Mouse (Mus musculus) urinary bladder, adult 2 months (tissue): ENCODE measurements around the gene Hectd1. TPM values are rescaled to one million over a fixed set of nuclear protein-coding genes. Genes with fewer than 3 reads are reported as not detected.

Experiments
- DNase-seq: peaks from one replicate; pipeline ENCODE4 v3.0.0; 2022; ENCODE audit warnings: low spot score
- polyA plus RNA-seq: library from polyadenylated mRNA; depleted of rRNA; stranded (reverse); fragments of >200 nt; gene quantifications from 2 replicates; pipeline ENCODE4 v1.2.3, GENCODE M21; 2012; rRNA removed

Gene Hectd1
- polyA plus RNA-seq, 1 experiment, result 42.6 TPM

- DNase-seq, result no peak
Measured at GRCm38 (mm10) chr12:51703859-51704258, 125.5 kb downstream of the Hectd1 start.

- DNase-seq, result no peak
Measured at GRCm38 (mm10) chr12:51701723-51702122, 127.6 kb downstream of the Hectd1 start.

DNA sequence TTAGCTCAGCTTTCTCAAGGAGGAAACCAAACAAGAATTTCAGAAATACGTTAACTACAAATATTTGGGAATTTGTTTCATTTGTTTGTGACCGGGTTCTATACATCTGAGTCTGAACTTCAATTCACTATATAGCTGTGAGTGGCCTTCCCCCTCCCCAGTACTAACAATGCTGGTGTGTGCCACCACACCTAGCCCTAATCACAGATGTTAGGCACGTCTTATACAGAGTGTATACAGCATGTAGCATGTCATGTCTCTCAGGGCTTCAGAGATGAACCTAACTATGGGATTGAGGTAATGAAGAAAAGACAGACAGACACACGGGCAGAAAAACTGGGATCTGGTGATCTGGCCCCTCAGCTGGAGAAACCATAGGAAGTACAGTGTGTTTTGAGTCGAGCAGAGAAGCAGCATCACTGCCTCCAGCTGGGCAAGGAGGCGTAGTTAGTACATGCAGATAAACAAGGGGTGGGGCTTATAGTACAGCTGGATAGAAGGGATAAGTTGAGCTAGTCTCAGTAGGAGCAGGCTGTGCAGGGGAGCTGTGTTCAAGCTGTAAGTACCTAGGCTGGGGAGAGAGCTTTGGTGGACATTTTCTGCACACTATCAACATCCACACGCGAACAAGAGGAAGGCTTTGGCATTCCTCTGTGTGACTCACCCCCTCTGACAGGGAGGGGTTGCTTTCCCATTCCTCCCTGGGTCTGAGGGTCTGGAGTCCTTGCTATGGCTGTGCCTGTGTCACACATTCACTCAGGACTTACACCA is 129.5 kb downstream of the Hectd1 start:
- DNase-seq, result no peak

GRCm38 (mm10) chr12:51696157-51696556 is 133.2 kb downstream of the Hectd1 start:
- no peak for DNase-seq

GRCm38 (mm10) chr12:51694966-51695365 is 134.4 kb downstream of the Hectd1 start:
- DNase-seq, result no peak

- DNase-seq, result no peak
Measured at GRCm38 (mm10) chr12:51694096-51694495, 135.2 kb downstream of the Hectd1 start.

Other genes with a start within 250 kb of the Hectd1 start
- 0.80 and 0.98 TPM in 2 replicates for gene Coch, start 236.2 kb downstream of the Hectd1 start, polyA plus RNA-seq
- 32.5 and 39.1 TPM in 2 replicates for gene Ap4s1, start 138.5 kb downstream of the Hectd1 start, polyA plus RNA-seq
- 57.3 and 66.6 TPM in 2 replicates for gene Strn3, start 137.6 kb downstream of the Hectd1 start, polyA plus RNA-seq
- gene Heatr5a, start 141.8 kb upstream of the Hectd1 start, polyA plus RNA-seq, result 17.1 and 19.4 TPM in 2 replicates
- 12.5 and 16.8 TPM in 2 replicates for gene Dtd2, start 177.0 kb upstream of the Hectd1 start, polyA plus RNA-seq
- 0.10 and 0.30 TPM in 2 replicates for gene Gpr33, start 198.5 kb upstream of the Hectd1 start, polyA plus RNA-seq